Mouse (Mus musculus) liver, adult 2 months (tissue): ENCODE results near the gene Anapc16.

Experiments used
- CTCF ChIP-seq: fragments of 200-500 bp; IDR thresholded peaks from 2 replicates; pipeline ENCODE4 v1.5.1; 2011; ENCODE audit warnings: low read depth, low read length, control low read depth
- POLR2A ChIP-seq: fragments of 200-500 bp; IDR thresholded peaks from 2 replicates; pipeline ENCODE4 v1.6.1; 2011; ENCODE audit warnings: low read length, control low read depth; ENCODE audit not compliant: insufficient read depth; ENCODE audit errors: extremely low read depth

GRCm38 (mm10) chr10:59958458-59958857 is 44.5 kb downstream of the Anapc16 start:
- TF ChIP-seq POLR2A (no peak), CTCF (no peak)
